Mouse (Mus musculus) spleen, adult 2 months (tissue): ENCODE measurements around the gene Hnf1a. TPM values are rescaled to one million over a fixed set of nuclear protein-coding genes. Genes with fewer than 3 reads are reported as not detected.

Experiments used
- DNase-seq, 2 experiments: peaks; one replicate each; pipeline versions ENCODE4 v3.0.0 to v3.0.0-alpha.2; 2012 to 2021; ENCODE audit warnings: low spot score in 2 of 2, low read depth in 1 of 2
- H3K27ac ChIP-seq: fragments of 200-500 bp; 2 replicates; pipeline ENCODE4 v1.5.1; 2012; ENCODE audit warnings: low read length, inconsistent platforms; ENCODE audit not compliant: insufficient read depth
- H3K27me3 ChIP-seq: fragments of 200-500 bp; 2 replicates; pipeline ENCODE4 v1.6.1; 2012; ENCODE audit warnings: mild to moderate bottlenecking, moderate library complexity, low read length, inconsistent platforms; ENCODE audit not compliant: control insufficient read depth, insufficient read depth
- H3K36me3 ChIP-seq: fragments of 200-500 bp; 2 replicates; pipeline ENCODE4 v1.6.1; 2012; ENCODE audit warnings: mild to moderate bottlenecking, low read length, inconsistent platforms; ENCODE audit not compliant: control insufficient read depth, insufficient read depth
- H3K4me1 ChIP-seq: fragments of 200-500 bp; 2 replicates; pipeline ENCODE4 v1.6.1; 2011; ENCODE audit warnings: inconsistent platforms; ENCODE audit not compliant: control insufficient read depth, insufficient read depth, insufficient read length
- H3K4me3 ChIP-seq: fragments of 200-500 bp; 2 replicates; pipeline ENCODE4 v1.5.1; 2011; ENCODE audit warnings: mild to moderate bottlenecking, inconsistent platforms; ENCODE audit not compliant: insufficient read depth, insufficient read length; ENCODE audit errors: extremely low read depth
- CTCF ChIP-seq: fragments of 200-500 bp; IDR thresholded peaks from 2 replicates; pipeline ENCODE4 v1.5.1; 2011; ENCODE audit warnings: mild to moderate bottlenecking, inconsistent platforms; ENCODE audit not compliant: insufficient read depth, insufficient read length, insufficient replicate concordance; ENCODE audit errors: extremely low read depth
- POLR2A ChIP-seq: fragments of 200-500 bp; IDR thresholded peaks from 2 replicates; pipeline ENCODE4 v1.6.1; 2011; ENCODE audit warnings: low read depth, low read length, inconsistent platforms
- WGBS: fragments of 180-500 bp; shearing (Covaris S2); methylation state at CpG from one replicate; pipeline ENCODE4 v1.1.7; 2018; 5-methylcytosine and 5-hydroxymethylcytosine counted together
- polyA plus RNA-seq: library from polyadenylated mRNA; depleted of rRNA; stranded (reverse); fragments of >200 nt; gene quantifications from 2 replicates; pipeline ENCODE4 v1.2.3, GENCODE M21; 2012

Gene Hnf1a
- polyA plus RNA-seq, 1 experiment = 0.20 TPM

DNA sequence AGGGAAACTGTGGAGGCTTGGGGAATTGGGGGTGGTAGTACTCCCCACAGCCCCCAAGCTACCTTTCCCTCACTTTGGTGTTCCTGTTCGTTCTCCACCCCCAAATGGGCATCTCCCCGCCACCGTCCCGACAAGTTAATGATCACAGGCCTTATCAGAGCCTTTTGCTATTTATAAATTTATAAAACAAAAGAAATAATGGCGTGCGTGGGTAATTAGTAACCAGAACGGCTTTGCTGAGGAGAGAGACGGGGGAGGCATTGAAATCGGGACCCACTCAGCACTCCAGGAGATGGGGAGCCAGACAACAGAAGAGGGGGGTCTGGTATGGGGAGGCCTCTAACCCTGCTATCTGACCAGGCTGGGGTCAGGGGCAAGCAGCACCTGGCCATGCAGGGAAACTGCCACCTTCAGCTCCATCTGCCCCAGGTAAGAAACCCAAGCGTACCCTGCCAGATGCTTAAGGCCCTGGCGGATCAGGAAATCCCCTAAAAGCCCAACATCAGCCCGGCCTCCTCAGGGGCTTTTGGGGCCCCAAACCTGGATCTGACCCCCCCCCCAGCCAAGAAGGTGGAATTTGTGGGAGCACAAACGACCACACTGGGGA is 1.2 kb downstream of the Hnf1a start:
- Histone ChIP-seq H3K27me3 (no peaks in the 10 kb centered on the region), H3K27ac (no peak overlapping the region), H3K4me3 (no peak overlapping the region), H3K36me3 (no peaks in the 10 kb centered on the region), H3K4me1 (peaks cover 5% of the 10 kb centered on the region; the same call in 1 of the 2 replicates)
- no peak for DNase-seq
- TF ChIP-seq CTCF (no peak), POLR2A (no peak)
- 80% methylated on average over 13 of the region's 13 CpGs for WGBS

- WGBS = 50% methylated on average over 4 of the region's 4 CpGs
- TF ChIP-seq POLR2A (no peak), CTCF (no peak)
- Histone ChIP-seq H3K4me3 (no peak overlapping the region), H3K36me3 (no peaks in the 10 kb centered on the region), H3K27me3 (no peaks in the 10 kb centered on the region), H3K27ac (no peak overlapping the region), H3K4me1 (peaks cover 5% of the 10 kb centered on the region; the same call in 1 of the 2 replicates)
- no peak for DNase-seq
Observed at GRCm38 (mm10) chr5:114969064-114969463, 1.8 kb downstream of the Hnf1a start.

DNA sequence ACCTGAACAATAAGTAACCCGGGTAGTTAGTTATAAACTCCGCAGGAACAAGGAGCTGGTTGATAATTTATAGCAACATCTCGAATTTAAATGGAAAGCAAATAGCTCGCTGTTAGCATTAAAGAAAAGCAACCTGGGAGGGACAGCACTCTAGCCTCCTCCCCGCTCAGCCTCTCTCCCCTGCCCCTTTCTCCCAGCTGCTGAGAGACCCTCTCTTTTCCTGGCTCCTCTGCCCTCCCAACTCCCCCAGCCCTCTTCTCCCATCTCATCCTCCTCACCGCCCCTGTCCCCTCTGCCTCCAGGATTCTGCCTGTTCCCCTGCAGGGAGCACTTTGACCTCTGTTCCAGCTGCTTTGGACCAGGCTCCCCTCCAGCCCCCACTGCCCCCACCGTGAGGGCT is 2.2 kb downstream of the Hnf1a start:
- Histone ChIP-seq H3K36me3 (no peaks in the 10 kb centered on the region), H3K4me3 (no peak overlapping the region), H3K27ac (no peak overlapping the region), H3K4me1 (peaks cover 5% of the 10 kb centered on the region; the same call in 1 of the 2 replicates), H3K27me3 (no peaks in the 10 kb centered on the region)
- WGBS = 58% methylated on average over 7 of the region's 7 CpGs
- DNase-seq = no peak
- no peak for TF ChIP-seq CTCF
- no peak for TF ChIP-seq POLR2A

DNA sequence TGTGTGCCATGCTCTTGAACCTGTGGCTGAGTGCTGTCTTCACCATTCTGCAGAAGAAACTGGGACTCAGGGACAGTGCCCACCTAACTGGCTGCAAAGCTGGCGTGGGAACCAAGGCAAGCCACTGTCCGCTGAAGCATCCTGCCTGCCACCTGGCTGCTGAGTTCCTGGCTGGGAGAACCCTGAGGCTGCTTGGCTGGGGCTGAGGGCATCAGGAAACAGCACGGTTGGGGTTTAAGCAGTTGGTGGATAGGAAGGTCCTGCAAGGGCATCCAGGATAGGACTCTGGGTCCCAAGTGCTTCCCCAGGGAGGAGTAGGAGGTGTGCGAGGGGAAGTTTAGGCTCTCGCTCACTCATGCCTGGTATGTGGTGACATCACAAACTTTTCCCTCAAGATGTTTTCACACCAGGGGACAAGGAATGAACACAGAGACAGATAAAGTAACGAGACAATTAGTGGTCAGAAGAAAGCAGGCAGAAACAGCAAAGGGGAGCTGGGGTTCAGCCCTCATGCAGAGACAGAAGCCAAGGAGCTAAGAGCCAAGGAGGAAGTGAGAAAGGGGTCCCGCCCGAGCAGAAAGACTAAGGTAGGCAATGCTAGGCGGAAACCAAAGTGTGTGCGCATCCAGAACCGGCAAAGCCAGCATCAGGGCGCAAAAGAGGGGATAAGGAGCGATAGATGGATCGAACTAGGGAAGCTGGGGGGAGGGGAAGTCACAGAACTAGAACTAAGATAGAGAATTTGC is 3.2 kb downstream of the Hnf1a start:
- TF ChIP-seq CTCF (no peak), POLR2A (no peak)
- WGBS = 27% methylated on average over 14 of the region's 14 CpGs
- H3K27ac ChIP-seq = no peak overlapping the region
- DNase-seq = no peak
- no peaks in the 10 kb centered on the region for H3K27me3 ChIP-seq
- H3K4me3 ChIP-seq = no peak overlapping the region
- peaks cover 5% of the 10 kb centered on the region; the same call in 1 of the 2 replicates for H3K4me1 ChIP-seq
- no peaks in the 10 kb centered on the region for H3K36me3 ChIP-seq

- Histone ChIP-seq H3K4me1 (peaks cover 5% of the 10 kb centered on the region; the same call in 1 of the 2 replicates), H3K27me3 (no peaks in the 10 kb centered on the region), H3K4me3 (no peak overlapping the region), H3K36me3 (no peaks in the 10 kb centered on the region), H3K27ac (no peak overlapping the region)
- 56% methylated on average over 17 of the region's 17 CpGs for WGBS
- TF ChIP-seq CTCF (no peak), POLR2A (no peak)
- no peak for DNase-seq
Observed at GRCm38 (mm10) chr5:114964967-114965898, 5.7 kb downstream of the Hnf1a start.

GRCm38 (mm10) chr5:114964315-114964966 is 6.5 kb downstream of the Hnf1a start:
- WGBS = 65% methylated on average over 7 of the region's 7 CpGs
- no peaks in the 10 kb centered on the region for H3K27me3 ChIP-seq

More at GRCm38 (mm10) chr5:114964315-114964966, 6.5 kb downstream of the Hnf1a start:
- Histone ChIP-seq H3K4me3 (no peak overlapping the region), H3K36me3 (no peaks in the 10 kb centered on the region), H3K4me1 (peaks cover 5% of the 10 kb centered on the region; the same call in 1 of the 2 replicates), H3K27ac (no peak overlapping the region)
- DNase-seq = no peak
- TF ChIP-seq CTCF (no peak), POLR2A (no peak)
